Mouse (Mus musculus): ENCODE data around the gene Pclaf. TPM values are rescaled to one million over a fixed set of nuclear protein-coding genes. Genes with fewer than 3 reads are reported as not detected.

Pclaf gene
- polyA plus RNA-seq, 1 experiment from 2014 or later: 30.0 TPM

GRCm38 (mm10) chr9:65909301-65909801 lies 19.3 kb downstream of the Pclaf start:
- H3K4me3 ChIP-seq: peak overlapping the region; percentile 75
- H3K27me3 ChIP-seq: no peaks in the 10 kb centered on the region
- peaks cover 5% of the 10 kb centered on the region; the same call in 1 of the 2 replicates for H3K36me3 ChIP-seq
- under 1% methylated on average over 34 of the region's 34 CpGs for WGBS
- no peaks in the 10 kb centered on the region for H3K9me3 ChIP-seq
- ATAC-seq (ENCODE audit: low FRiP score, low read depth): peak; percentile 49
- H3K4me1 ChIP-seq (replicated peaks): peaks cover 22% of the 10 kb centered on the region
- peak overlapping the region; percentile 91 for H3K4me2 ChIP-seq
- peak overlapping the region; percentile 80 for H3K9ac ChIP-seq
- peak overlapping the region; percentile 92 for H3K27ac ChIP-seq (replicated peaks)

GRCm38 (mm10) chr9:65909837-65910236 lies 19.8 kb downstream of the Pclaf start:
- WGBS: 12% methylated on average over 4 of the region's 4 CpGs
- Histone ChIP-seq H3K9me3 (no peaks in the 10 kb centered on the region), H3K4me2 (peak overlapping the region; percentile 91), H3K36me3 (peaks cover 5% of the 10 kb centered on the region; the same call in 1 of the 2 replicates), H3K4me3 (peak overlapping the region; percentile 75), H3K9ac (peak overlapping the region; percentile 80), H3K4me1 (replicated peaks) (peaks cover 22% of the 10 kb centered on the region), H3K27me3 (no peaks in the 10 kb centered on the region), H3K27ac (replicated peaks) (peak overlapping the region; percentile 92)
- no peak for ATAC-seq (ENCODE audit: low FRiP score, low read depth)

GRCm38 (mm10) chr9:65913976-65914375 lies 23.9 kb downstream of the Pclaf start:
- ATAC-seq (ENCODE audit: low FRiP score, low read depth): no peak
- no peaks in the 10 kb centered on the region for H3K36me3 ChIP-seq
- peaks cover 11% of the 10 kb centered on the region for H3K4me1 ChIP-seq (replicated peaks)
- no peaks in the 10 kb centered on the region for H3K9me3 ChIP-seq
- 84% methylated on average over 2 of the region's 2 CpGs for WGBS
- no peak overlapping the region for H3K4me3 ChIP-seq
- H3K27ac ChIP-seq (replicated peaks): no peak overlapping the region
- no peak overlapping the region for H3K4me2 ChIP-seq
- H3K27me3 ChIP-seq: no peaks in the 10 kb centered on the region
- no peak overlapping the region for H3K9ac ChIP-seq

GRCm38 (mm10) chr9:65917015-65917414 lies 27.0 kb downstream of the Pclaf start:
- Histone ChIP-seq H3K27me3 (no peaks in the 10 kb centered on the region), H3K4me2 (no peak overlapping the region), H3K36me3 (no peaks in the 10 kb centered on the region), H3K9me3 (no peaks in the 10 kb centered on the region), H3K9ac (no peak overlapping the region), H3K4me1 (replicated peaks) (no peaks in the 10 kb centered on the region), H3K4me3 (no peak overlapping the region), H3K27ac (replicated peaks) (no peak overlapping the region)
- 92% methylated on average over 1 of the region's 1 CpGs for WGBS
- ATAC-seq (ENCODE audit: low FRiP score, low read depth): no peak

GRCm38 (mm10) chr9:65928456-65928855 lies 38.4 kb downstream of the Pclaf start:
- no peak for ATAC-seq (ENCODE audit: low FRiP score, low read depth)
- Histone ChIP-seq H3K4me1 (replicated peaks) (no peaks in the 10 kb centered on the region), H3K9me3 (no peaks in the 10 kb centered on the region), H3K27me3 (no peaks in the 10 kb centered on the region), H3K4me3 (no peak overlapping the region), H3K9ac (no peak overlapping the region), H3K36me3 (no peaks in the 10 kb centered on the region), H3K4me2 (no peak overlapping the region), H3K27ac (replicated peaks) (no peak overlapping the region)

- H3K27me3 ChIP-seq: no peaks in the 10 kb centered on the region
- H3K9me3 ChIP-seq: no peaks in the 10 kb centered on the region
- H3K9ac ChIP-seq: no peak overlapping the region
- ATAC-seq (ENCODE audit: low FRiP score, low read depth): no peak
- H3K4me1 ChIP-seq (replicated peaks): no peaks in the 10 kb centered on the region
- H3K36me3 ChIP-seq: no peaks in the 10 kb centered on the region
- no peak overlapping the region for H3K4me2 ChIP-seq
- no peak overlapping the region for H3K4me3 ChIP-seq
- no peak overlapping the region for H3K27ac ChIP-seq (replicated peaks)
Observed at GRCm38 (mm10) chr9:65929826-65930225, 39.8 kb downstream of the Pclaf start.

- ATAC-seq (ENCODE audit: low FRiP score, low read depth): no peak
- Histone ChIP-seq H3K27ac (replicated peaks) (no peak overlapping the region), H3K27me3 (no peaks in the 10 kb centered on the region), H3K4me1 (replicated peaks) (no peaks in the 10 kb centered on the region), H3K9ac (no peak overlapping the region), H3K4me2 (no peak overlapping the region), H3K4me3 (no peak overlapping the region), H3K9me3 (no peaks in the 10 kb centered on the region), H3K36me3 (no peaks in the 10 kb centered on the region)
- 93% methylated on average over 2 of the region's 2 CpGs for WGBS
Observed at GRCm38 (mm10) chr9:65937566-65937965, 47.5 kb downstream of the Pclaf start.

- Histone ChIP-seq H3K4me3 (no peak overlapping the region), H3K27me3 (no peaks in the 10 kb centered on the region), H3K27ac (replicated peaks) (no peak overlapping the region), H3K36me3 (no peaks in the 10 kb centered on the region), H3K9ac (no peak overlapping the region), H3K4me2 (no peak overlapping the region), H3K9me3 (no peaks in the 10 kb centered on the region), H3K4me1 (replicated peaks) (no peaks in the 10 kb centered on the region)
- WGBS: 96% methylated on average over 3 of the region's 3 CpGs
- no peak for ATAC-seq (ENCODE audit: low FRiP score, low read depth)
Observed at GRCm38 (mm10) chr9:65951082-65951587, 61.1 kb downstream of the Pclaf start.

Other genes with a start within 250 kb of the Pclaf start
- 404 and 429 TPM in 2 replicates for gene Oaz2, start 222.2 kb upstream of the Pclaf start, polyA plus RNA-seq (2015; fragmentation: Nextera tagmentation; extraction: Ambion mirVana)
- 7.7 and 8.5 TPM in 2 replicates for gene Zfp609, start 62.7 kb upstream of the Pclaf start, polyA plus RNA-seq (2015; fragmentation: Nextera tagmentation; extraction: Ambion mirVana)
- gene Trip4, start 18.6 kb downstream of the Pclaf start, polyA plus RNA-seq (2015; fragmentation: Nextera tagmentation; extraction: Ambion mirVana): 29.6 and 31.6 TPM in 2 replicates
- gene Csnk1g1, start 18.7 kb downstream of the Pclaf start, polyA plus RNA-seq (2015; fragmentation: Nextera tagmentation; extraction: Ambion mirVana): 22.4 and 22.9 TPM in 2 replicates
- 346 and 359 TPM in 2 replicates for gene Ppib, start 170.0 kb downstream of the Pclaf start, polyA plus RNA-seq (2015; fragmentation: Nextera tagmentation; extraction: Ambion mirVana)
- gene Snx22, start 179.5 kb downstream of the Pclaf start, polyA plus RNA-seq (2015; fragmentation: Nextera tagmentation; extraction: Ambion mirVana): 9.1 and 11.6 TPM in 2 replicates
- gene Snx1, start 236.3 kb downstream of the Pclaf start, polyA plus RNA-seq (2015; fragmentation: Nextera tagmentation; extraction: Ambion mirVana): 76.7 and 76.9 TPM in 2 replicates
- 68.5 and 70.1 TPM in 2 replicates for gene Ciao2a, start 236.4 kb downstream of the Pclaf start, polyA plus RNA-seq (2015; fragmentation: Nextera tagmentation; extraction: Ambion mirVana)

Measured in hindbrain, embryonic 15.5 days (tissue).